Mouse (Mus musculus): ENCODE data around the gene Ppcs. TPM values are rescaled to one million over a fixed set of nuclear protein-coding genes. Genes with fewer than 3 reads are reported as not detected.

Ppcs gene
- polyA plus RNA-seq, 1 experiment: not detected

DNA sequence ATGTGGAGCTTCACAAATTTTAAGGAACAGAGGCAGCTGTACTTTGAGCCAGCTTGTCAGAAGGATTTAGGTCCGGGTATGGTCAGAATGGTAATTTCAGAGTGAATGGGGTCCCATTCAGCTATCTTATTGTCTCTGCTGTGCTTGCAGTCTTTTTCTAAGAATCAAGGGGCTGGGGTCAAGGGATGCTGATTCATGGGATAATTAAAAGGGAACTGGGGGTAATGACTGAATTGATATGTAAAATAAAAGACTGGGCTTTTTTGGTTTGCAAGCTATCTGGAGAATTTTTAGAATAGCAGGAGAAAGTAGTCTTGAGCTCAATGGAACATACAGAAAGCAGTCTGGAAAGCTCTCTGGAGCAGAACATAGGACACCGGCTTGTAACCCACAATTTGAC is 18.8 kb downstream of the Ppcs start:
- 54% methylated on average over 2 of the region's 2 CpGs for WGBS
- no peak for TF ChIP-seq CTCF (IDR thresholded peaks at IDR 0.05; ENCODE audit: insufficient read depth, low read depth, low read length)
- TF ChIP-seq POLR2A (IDR thresholded peaks at IDR 0.05; ENCODE audit: insufficient read depth, low read depth, low read length): no peak
- Histone ChIP-seq H3K4me1 (ENCODE audit: control insufficient read depth, insufficient read depth, low read length) (no peaks in the 10 kb centered on the region), H3K27ac (ENCODE audit: insufficient read depth, low read depth, low read length) (no peak overlapping the region), H3K4me3 (ENCODE audit: insufficient read depth, low read depth, low read length) (no peak overlapping the region)

DNA sequence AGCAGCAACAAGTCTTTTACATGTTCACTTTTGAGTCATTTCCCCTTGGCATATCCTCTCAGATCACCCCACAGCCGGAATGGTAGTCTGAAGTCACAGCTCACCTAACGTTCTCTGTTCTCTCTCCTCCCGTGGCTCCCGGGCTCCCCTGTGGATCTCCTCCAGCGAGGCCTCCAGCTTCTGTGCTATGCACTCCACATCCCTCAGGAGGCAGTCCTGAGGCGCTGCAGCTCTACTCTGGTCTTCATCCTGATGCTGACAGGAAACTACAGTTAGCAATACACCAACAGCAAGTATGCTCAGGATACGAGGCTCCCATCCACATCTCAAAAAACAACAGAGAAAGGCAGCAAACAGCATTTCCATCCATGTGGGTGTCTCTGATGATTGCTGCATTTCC is 21.3 kb downstream of the Ppcs start:
- Histone ChIP-seq H3K4me3 (ENCODE audit: insufficient read depth, low read depth, low read length) (no peak overlapping the region), H3K27ac (ENCODE audit: insufficient read depth, low read depth, low read length) (no peak overlapping the region), H3K4me1 (ENCODE audit: control insufficient read depth, insufficient read depth, low read length) (no peaks in the 10 kb centered on the region)
- 60% methylated on average over 7 of the region's 7 CpGs for WGBS
- TF ChIP-seq POLR2A (IDR thresholded peaks at IDR 0.05; ENCODE audit: insufficient read depth, low read depth, low read length) (no peak), CTCF (IDR thresholded peaks at IDR 0.05; ENCODE audit: insufficient read depth, low read depth, low read length) (no peak)

- Histone ChIP-seq H3K27ac (ENCODE audit: insufficient read depth, low read depth, low read length) (no peak overlapping the region), H3K4me1 (ENCODE audit: control insufficient read depth, insufficient read depth, low read length) (no peaks in the 10 kb centered on the region), H3K4me3 (ENCODE audit: insufficient read depth, low read depth, low read length) (no peak overlapping the region)
- WGBS: 87% methylated on average over 7 of the region's 7 CpGs
- no peak for TF ChIP-seq CTCF (IDR thresholded peaks at IDR 0.05; ENCODE audit: insufficient read depth, low read depth, low read length)
- no peak for TF ChIP-seq POLR2A (IDR thresholded peaks at IDR 0.05; ENCODE audit: insufficient read depth, low read depth, low read length)
These were observed 23.5 kb downstream of the Ppcs start for GRCm38 (mm10) chr4:119398751-119399150.

- Histone ChIP-seq H3K4me3 (ENCODE audit: insufficient read depth, low read depth, low read length) (no peak overlapping the region), H3K4me1 (ENCODE audit: control insufficient read depth, insufficient read depth, low read length) (no peaks in the 10 kb centered on the region), H3K27ac (ENCODE audit: insufficient read depth, low read depth, low read length) (no peak overlapping the region)
- TF ChIP-seq CTCF (IDR thresholded peaks at IDR 0.05; ENCODE audit: insufficient read depth, low read depth, low read length) (0 out of 2 replicates have a peak, but pooled peaks have one; percentile 19), POLR2A (IDR thresholded peaks at IDR 0.05; ENCODE audit: insufficient read depth, low read depth, low read length) (no peak)
- WGBS: 63% methylated on average over 1 of the region's 1 CpGs
These were observed 31.9 kb downstream of the Ppcs start for GRCm38 (mm10) chr4:119390369-119390768.

- Histone ChIP-seq H3K4me1 (ENCODE audit: control insufficient read depth, insufficient read depth, low read length) (no peaks in the 10 kb centered on the region), H3K4me3 (ENCODE audit: insufficient read depth, low read depth, low read length) (no peak overlapping the region), H3K27ac (ENCODE audit: insufficient read depth, low read depth, low read length) (no peak overlapping the region)
- TF ChIP-seq CTCF (IDR thresholded peaks at IDR 0.05; ENCODE audit: insufficient read depth, low read depth, low read length) (no peak), POLR2A (IDR thresholded peaks at IDR 0.05; ENCODE audit: insufficient read depth, low read depth, low read length) (no peak)
- WGBS: 47% methylated on average over 3 of the region's 3 CpGs
These were observed 33.0 kb downstream of the Ppcs start for GRCm38 (mm10) chr4:119389184-119389583.

DNA sequence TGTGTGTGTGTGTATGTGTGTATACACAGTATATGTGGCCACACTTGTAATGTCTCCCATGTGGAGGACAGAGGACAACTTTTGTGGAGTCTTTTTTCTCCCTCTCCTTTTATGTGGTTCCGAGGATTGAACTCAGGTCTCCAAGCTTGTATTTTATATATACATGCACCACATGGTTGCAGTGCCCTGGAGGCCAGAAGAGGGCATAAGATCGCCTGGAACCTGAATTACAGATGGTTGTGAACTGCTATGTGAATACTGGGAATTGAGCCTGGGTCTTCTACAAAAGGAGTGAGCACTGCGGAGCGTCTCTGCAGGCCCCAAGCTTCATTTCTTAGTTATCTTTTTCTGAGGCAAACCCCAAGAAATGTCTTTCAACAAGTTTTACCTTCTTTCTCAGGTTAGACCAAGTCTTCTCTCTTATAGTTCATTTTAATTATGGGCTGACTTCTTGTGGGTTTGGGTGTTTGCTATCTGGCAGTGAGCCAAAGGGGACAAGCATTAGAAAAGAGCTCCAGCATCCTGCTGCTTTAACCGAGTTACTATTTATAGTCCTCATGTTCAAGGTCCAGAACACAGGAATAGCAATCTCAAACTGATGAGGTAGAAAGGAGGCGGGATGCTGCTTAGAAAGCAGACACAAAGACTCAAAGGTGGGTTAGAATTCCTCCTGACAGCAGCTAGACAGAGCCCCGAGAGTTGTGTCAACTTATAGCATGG is 40.6 kb downstream of the Ppcs start:
- WGBS: 66% methylated on average over 7 of the region's 7 CpGs
- Histone ChIP-seq H3K4me3 (ENCODE audit: insufficient read depth, low read depth, low read length) (no peak overlapping the region), H3K4me1 (ENCODE audit: control insufficient read depth, insufficient read depth, low read length) (no peaks in the 10 kb centered on the region), H3K27ac (ENCODE audit: insufficient read depth, low read depth, low read length) (no peak overlapping the region)
- TF ChIP-seq POLR2A (IDR thresholded peaks at IDR 0.05; ENCODE audit: insufficient read depth, low read depth, low read length) (no peak), CTCF (IDR thresholded peaks at IDR 0.05; ENCODE audit: insufficient read depth, low read depth, low read length) (no peak)

DNA sequence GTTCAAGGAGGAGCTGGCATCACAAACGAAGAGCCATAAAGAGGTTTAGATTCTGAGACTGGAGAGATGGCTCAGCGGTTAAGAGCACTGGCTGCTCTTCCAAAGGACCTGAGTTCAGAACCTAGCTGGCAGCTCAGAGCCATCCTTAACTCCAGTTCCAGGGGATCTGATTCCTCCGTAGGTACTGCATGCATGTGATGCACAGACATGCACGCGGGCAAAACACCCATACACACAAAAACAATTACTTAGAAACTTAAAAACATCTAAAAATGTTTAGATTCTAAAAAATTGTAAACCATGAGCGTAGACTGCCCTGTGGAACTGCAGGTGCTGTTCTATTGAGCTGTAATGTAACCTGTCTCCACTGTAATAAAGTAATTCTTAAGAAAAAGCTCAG is 52.8 kb downstream of the Ppcs start:
- no peak overlapping the region for H3K27ac ChIP-seq (ENCODE audit: insufficient read depth, low read depth, low read length)
- no peak overlapping the region for H3K4me3 ChIP-seq (ENCODE audit: insufficient read depth, low read depth, low read length)
- no peaks in the 10 kb centered on the region for H3K4me1 ChIP-seq (ENCODE audit: control insufficient read depth, insufficient read depth, low read length)
- TF ChIP-seq POLR2A (IDR thresholded peaks at IDR 0.05; ENCODE audit: insufficient read depth, low read depth, low read length): no peak
- TF ChIP-seq CTCF (IDR thresholded peaks at IDR 0.05; ENCODE audit: insufficient read depth, low read depth, low read length): no peak
- WGBS: 88% methylated on average over 6 of the region's 6 CpGs

Other genes starting within 250 kb of the Ppcs start
- not detected in 2 replicates for gene Zfp691, start 248.2 kb downstream of the Ppcs start, polyA plus RNA-seq (2012; ENCODE audit: insufficient read depth, insufficient read length, low replicate concordance, missing spikeins)
- gene Ermap, start 232.4 kb downstream of the Ppcs start, polyA plus RNA-seq (2012; ENCODE audit: insufficient read depth, insufficient read length, low replicate concordance, missing spikeins): not detected in 2 replicates
- gene Svbp, start 227.1 kb downstream of the Ppcs start, polyA plus RNA-seq (2012; ENCODE audit: insufficient read depth, insufficient read length, low replicate concordance, missing spikeins): not detected in 2 replicates
- gene Tmem269, start 204.2 kb downstream of the Ppcs start, polyA plus RNA-seq (2012; ENCODE audit: insufficient read depth, insufficient read length, low replicate concordance, missing spikeins): not detected in 2 replicates
- gene AU022252, start 189.7 kb downstream of the Ppcs start, polyA plus RNA-seq (2012; ENCODE audit: insufficient read depth, insufficient read length, low replicate concordance, missing spikeins): not detected in 2 replicates
- not detected in 2 replicates for gene P3h1, start 189.5 kb downstream of the Ppcs start, polyA plus RNA-seq (2012; ENCODE audit: insufficient read depth, insufficient read length, low replicate concordance, missing spikeins)
- not detected in 2 replicates for gene Cldn19, start 167.0 kb downstream of the Ppcs start, polyA plus RNA-seq (2012; ENCODE audit: insufficient read depth, insufficient read length, low replicate concordance, missing spikeins)
- 690 TPM in 1 of 2 replicates, not detected in the other for gene Ybx1, start 127.8 kb downstream of the Ppcs start, polyA plus RNA-seq (2012; ENCODE audit: insufficient read depth, insufficient read length, low replicate concordance, missing spikeins)
- gene Ppih, start 101.9 kb downstream of the Ppcs start, polyA plus RNA-seq (2012; ENCODE audit: insufficient read depth, insufficient read length, low replicate concordance, missing spikeins): not detected in 2 replicates
- not detected in 2 replicates for gene Ccdc30, start 6.9 kb downstream of the Ppcs start, polyA plus RNA-seq (2012; ENCODE audit: insufficient read depth, insufficient read length, low replicate concordance, missing spikeins)
- gene Zmynd12, start 394 bp upstream of the Ppcs start, polyA plus RNA-seq (2012; ENCODE audit: insufficient read depth, insufficient read length, low replicate concordance, missing spikeins): not detected in 2 replicates
- gene Rimkla, start 70.2 kb upstream of the Ppcs start, polyA plus RNA-seq (2012; ENCODE audit: insufficient read depth, insufficient read length, low replicate concordance, missing spikeins): not detected in 2 replicates
- 98.3 TPM in 1 of 2 replicates, not detected in the other for gene Foxj3, start 114.6 kb upstream of the Ppcs start, polyA plus RNA-seq (2012; ENCODE audit: insufficient read depth, insufficient read length, low replicate concordance, missing spikeins)
- gene Frg2f1, start 117.1 kb upstream of the Ppcs start, polyA plus RNA-seq (2012; ENCODE audit: insufficient read depth, insufficient read length, low replicate concordance, missing spikeins): not detected in 2 replicates
- not detected in 2 replicates for gene Guca2a, start 215.3 kb upstream of the Ppcs start, polyA plus RNA-seq (2012; ENCODE audit: insufficient read depth, insufficient read length, low replicate concordance, missing spikeins)
- gene Guca2b, start 236.5 kb upstream of the Ppcs start, polyA plus RNA-seq (2012; ENCODE audit: insufficient read depth, insufficient read length, low replicate concordance, missing spikeins): not detected in 2 replicates